Mouse (Mus musculus) spleen, adult 12 weeks (tissue): ENCODE data around the gene Bfsp1.

Experiments used
- DNase-seq: peaks from one replicate; pipeline ENCODE4 v3.0.0; 2022; ENCODE audit warnings: low spot score

The Bfsp1 gene

GRCm38 (mm10) chr2:143862484-143863231 is at the start of gene Bfsp1:
Gene Bfsp1, minus strand, starts transcription at chr2:143863173.
- no peak for DNase-seq

DNA sequence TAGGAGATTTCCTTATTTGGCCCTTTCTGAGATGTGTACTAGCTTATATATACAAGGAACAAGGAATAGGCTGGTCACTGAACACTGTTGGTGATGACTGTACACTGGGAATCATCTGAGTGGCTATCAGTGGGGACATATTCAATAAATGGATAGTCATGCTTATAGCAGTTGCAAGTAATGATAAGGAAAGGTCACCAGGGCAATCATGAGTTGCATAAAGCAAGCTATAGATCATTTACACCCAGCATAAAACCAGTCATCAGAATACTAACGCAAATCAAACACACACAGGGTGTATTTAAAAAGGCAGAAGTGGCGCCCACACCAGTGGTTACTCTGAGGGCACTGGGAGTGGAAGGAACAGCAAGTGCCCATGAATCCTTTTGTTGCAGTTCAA is 49.2 kb upstream of the Bfsp1 start:
- DNase-seq = no peak

- no peak for DNase-seq
These were observed 46.3 kb upstream of the Bfsp1 start for GRCm38 (mm10) chr2:143909230-143909629.

DNA sequence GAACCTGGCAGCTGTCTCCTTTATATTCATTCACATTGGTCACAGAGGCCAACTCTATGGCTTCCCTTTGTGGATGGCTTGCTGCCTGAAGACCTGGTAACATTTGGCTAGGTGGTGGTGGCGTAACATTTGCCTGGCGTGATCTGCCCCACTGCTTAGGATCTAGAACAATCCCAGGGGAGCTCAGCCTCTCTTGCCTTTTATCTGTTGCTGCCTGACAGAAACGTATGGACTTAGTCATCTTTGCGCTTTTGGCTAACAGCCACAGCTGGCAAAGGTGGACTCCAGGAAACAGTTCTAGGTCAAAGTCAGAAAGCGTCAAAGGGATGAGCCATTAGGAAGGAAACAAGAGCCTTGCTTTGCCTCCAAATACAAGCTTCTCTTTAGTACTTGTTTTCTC is 41.9 kb upstream of the Bfsp1 start:
- DNase-seq = no peak

GRCm38 (mm10) chr2:143903376-143904045 is 40.5 kb upstream of the Bfsp1 start:
- no peak for DNase-seq

- no peak for DNase-seq
These were observed 37.9 kb upstream of the Bfsp1 start for GRCm38 (mm10) chr2:143900821-143901351.

DNA sequence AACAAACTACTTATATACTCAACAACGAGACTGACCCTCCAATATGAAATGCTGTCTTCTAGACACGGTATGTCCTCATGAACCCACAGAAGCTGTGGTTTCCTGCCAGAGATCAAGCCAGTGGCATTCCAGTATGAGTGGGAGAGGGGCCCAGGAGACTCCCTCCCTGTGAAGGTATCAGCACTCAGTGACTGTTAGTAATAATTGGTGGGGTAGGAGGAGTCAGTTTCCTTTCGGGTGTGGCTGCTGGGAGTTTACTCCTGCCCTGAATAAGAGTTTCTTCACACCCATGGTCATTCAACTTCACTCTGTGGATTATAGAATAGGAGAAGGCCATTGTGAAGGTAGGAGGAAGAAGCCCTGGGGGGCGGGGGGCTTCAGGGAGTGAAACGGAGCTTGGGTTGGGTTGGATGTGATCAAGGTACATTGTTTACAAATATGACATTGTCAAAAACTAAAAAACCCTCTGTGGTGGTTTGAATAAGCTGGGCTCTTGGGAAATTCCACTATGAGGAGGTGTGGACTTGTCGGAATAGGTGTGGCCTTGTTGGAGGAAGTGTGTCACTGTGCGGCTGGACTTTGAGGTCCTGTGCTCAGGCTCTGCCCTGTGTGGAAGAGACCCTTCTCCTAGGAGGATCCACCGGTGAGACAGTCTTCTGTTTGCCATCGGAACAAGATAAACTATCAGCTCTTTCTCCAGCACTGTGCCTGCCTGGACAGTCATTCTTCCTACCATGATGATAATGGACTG is 36.7 kb upstream of the Bfsp1 start:
- no peak for DNase-seq

- no peak for DNase-seq
These were observed 28.5 kb upstream of the Bfsp1 start for GRCm38 (mm10) chr2:143891302-143892048.

DNA sequence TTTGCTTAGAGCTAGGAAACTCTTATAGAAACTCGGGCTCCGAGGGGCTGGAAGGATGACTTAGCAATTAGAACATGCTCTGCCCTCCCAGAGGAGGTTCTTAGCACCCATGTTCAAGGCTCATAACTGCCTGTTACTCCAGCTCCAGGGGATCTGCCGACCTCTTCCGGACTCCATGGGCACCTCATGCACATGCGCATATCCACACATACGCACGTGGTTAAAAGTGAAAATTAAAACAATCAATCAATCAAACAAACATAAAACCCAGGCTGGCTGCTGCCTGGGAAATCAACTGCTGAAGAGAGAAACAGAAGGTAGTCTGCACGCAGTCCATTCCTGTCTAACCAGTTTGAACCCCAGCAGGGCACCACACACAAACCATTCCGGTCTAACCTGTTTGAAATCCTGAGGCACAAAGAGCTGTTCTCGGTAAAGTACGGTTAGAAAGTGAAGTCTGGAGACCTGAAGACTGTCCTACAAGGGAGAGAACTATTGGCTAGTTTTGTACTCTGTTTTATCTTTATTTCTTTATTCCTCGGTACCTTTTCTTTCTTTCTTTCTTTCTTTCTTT is 27.0 kb upstream of the Bfsp1 start:
- DNase-seq = no peak

DNA sequence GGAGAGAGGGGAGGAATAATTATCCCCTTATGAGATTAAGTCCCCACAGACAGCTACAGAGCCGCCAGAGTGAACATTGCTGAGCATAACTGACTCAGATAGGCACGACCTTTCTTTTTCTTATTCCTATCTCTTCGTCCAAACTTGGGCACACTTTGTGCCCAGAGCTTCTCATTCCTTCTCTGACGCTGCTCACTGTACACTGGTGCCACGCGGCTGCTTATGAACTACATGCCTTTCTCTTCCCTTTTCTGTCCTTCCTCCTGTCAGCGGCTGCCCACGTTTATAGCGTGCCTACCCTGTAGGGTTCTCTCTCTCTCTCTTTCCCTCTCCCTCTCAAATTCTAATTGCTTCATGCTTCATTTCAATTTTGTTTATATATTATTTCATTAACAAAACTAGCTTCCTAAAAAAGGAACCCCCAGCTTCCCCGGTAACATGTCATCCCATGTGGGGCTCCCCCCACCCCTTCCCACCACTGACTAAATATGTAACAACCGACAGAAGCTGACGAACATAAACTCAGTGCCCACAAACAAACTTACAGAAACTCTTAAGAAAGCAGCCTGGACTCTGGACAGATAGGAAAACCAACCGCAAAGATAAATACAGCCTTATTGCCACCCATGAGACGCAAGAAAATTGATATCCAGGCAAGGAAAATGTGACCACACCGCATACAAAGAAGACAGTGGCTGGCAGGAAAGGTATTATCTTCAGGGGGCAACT is 26.3 kb upstream of the Bfsp1 start:
- DNase-seq = no peak

- no peak for DNase-seq
These were observed 19.8 kb upstream of the Bfsp1 start for GRCm38 (mm10) chr2:143882606-143883288.

DNA sequence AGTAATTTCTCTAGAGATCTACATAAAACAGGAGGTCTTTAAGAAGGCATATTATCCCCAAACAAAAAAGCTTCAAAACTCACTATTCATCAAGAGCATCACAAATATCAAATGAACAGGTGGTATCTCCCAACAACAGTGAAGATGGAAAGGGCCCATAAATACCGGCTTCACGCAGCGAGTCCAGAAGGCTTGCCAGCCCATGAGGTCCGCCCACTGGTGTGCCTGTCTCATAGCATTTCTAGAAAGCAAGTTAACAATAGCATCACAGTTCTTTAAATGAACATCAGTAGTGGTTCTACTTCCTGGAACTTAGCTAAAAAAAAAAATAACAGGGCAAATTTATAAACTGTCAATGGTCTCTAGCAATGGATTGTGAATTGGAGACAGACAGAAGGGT is 19.0 kb upstream of the Bfsp1 start:
- no peak for DNase-seq

GRCm38 (mm10) chr2:143879311-143879710 is 16.3 kb upstream of the Bfsp1 start:
- DNase-seq = no peak

DNA sequence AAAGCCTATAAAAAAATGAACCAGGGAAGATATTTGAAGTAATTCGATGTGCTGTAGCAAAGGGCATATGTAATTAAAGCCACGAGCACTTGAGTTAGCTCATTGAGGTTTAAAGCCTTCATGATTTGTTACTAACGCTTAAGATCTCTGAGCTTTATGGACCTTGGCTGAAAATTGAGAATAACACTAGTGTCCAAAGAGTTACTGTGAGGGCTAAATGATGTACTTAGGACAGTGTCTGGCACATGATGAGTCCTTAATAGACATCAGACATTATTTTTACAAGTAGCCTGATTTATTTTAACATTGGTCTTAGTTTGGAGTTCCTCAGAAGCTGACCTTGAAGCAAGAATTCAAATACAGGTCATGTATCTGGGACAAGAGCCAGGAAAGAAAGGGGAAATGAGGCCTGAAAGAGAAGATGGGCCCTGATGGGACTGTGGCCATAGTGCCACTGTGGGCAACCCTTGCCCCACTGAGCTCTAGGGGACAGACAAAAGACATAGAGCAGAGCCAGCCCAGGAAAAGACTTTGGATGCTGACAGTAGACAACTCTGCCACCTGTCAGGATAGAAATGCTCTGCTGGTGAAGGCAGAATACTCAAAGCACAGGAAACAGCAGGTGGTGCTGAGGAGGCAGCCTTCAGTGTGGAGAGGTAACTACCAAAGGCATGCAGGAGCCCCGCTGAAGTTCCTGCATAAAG is 14.1 kb upstream of the Bfsp1 start:
- no peak for DNase-seq

DNA sequence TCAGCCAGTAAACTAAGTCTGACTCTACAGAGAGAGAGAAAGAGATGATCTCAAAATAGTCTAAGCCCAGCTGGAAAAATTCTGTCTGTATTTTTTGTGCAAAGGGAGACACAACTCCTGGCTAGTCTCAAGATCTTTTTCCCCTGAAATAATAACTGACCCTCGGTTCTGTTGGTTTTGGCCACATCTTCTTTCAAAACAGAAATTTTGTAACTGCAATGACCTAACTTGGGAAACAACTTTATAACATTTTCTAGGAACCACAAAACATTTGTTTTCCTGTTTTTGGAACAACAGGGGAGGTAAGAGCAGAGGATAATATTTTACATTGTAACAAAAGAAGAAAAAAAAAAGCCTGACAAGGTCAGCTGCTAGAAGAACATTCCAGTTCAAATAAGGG is 13.1 kb upstream of the Bfsp1 start:
- no peak for DNase-seq

DNA sequence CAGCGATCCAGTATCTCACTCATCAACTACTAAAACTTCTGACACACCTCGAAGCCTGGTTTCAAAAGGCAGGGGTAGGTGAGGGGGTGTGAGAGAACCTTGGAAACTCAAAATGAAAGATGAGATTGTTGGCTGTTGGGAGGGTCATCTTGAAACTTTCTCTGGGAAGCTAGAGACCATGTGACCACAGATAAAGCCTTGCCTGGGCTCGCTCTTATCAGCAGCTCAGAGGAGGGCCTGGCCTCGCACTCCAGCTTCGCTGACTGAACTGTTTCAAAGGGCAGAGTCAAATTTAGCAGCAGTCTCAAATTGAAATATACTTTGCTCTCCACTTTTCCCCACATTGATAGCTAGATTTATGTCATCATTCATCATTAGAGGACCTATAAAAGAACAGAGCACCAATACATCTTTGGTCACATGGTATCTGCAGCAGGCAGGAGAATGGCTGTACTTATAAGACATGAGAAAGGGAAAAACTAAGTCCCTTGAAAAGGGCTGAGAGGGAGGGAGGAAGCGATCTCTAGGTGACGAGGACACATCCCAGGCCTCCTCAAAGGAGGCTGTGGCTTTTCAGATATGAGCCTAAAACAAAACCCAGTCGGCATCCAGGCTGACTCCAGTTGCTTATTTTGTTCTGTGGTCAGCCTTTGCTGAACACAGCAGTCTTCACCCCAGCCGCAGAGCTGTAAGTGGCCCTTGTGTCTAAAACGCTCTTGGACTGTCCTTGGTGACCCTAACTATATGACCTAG is 8.1 kb upstream of the Bfsp1 start:
- no peak for DNase-seq

GRCm38 (mm10) chr2:143867326-143867725 is 4.4 kb upstream of the Bfsp1 start:
- DNase-seq = peak; percentile 19

- DNase-seq = no peak
These were observed 1.6 kb upstream of the Bfsp1 start for GRCm38 (mm10) chr2:143864600-143864999.

DNA sequence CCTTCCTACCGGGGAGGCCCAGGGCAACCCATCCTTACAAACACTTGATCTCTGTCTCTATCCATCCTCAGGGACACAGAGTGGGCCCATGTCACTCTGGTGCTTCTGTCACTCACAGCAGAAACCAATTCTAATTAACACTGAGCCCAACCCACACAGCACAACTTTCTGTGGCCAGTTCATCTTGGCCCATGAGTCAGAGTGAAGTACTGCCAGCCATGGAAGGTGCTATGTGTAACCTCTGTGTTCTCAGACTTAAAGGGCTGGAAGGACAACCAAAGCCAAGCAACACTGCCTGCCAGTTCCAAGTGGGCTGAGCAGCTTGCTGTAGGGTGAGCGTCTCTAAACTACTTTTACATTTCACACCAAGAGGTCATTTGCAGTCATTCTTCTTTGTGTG is 3.8 kb downstream of the Bfsp1 start:
- DNase-seq = no peak
